Mouse (Mus musculus) ES-E14 (cell line): ENCODE data around the gene Tdrkh.

Source experiments
- CHD2 ChIP-seq: IDR thresholded peaks from 2 replicates; pipeline ENCODE4 v1.6.1; 2014; ENCODE audit warnings: mild to moderate bottlenecking, low read depth, low read length, inconsistent platforms
- HCFC1 ChIP-seq: IDR thresholded peaks from 2 replicates; pipeline ENCODE4 v1.6.1; 2012; ENCODE audit warnings: low read length, inconsistent platforms, borderline replicate concordance; ENCODE audit not compliant: insufficient read depth
- MAFK ChIP-seq: IDR thresholded peaks from 2 replicates; pipeline ENCODE4 v1.6.1; 2014; ENCODE audit warnings: mild to moderate bottlenecking, low read depth, low read length, inconsistent platforms; ENCODE audit not compliant: insufficient read depth
- ZC3H11A ChIP-seq: IDR thresholded peaks from 2 replicates; pipeline ENCODE4 v1.6.1; 2012; ENCODE audit warnings: low read depth, mild to moderate bottlenecking, inconsistent platforms, low read length, borderline replicate concordance
- ZNF384 ChIP-seq: IDR thresholded peaks from 2 replicates; pipeline ENCODE4 v1.6.1; 2012; ENCODE audit warnings: low read depth, low read length, inconsistent platforms

GRCm38 (mm10) chr3:94398217-94398616, 14.9 kb upstream of the Tdrkh start, which contains the start of gene Lingo4:
- no peak for TF ChIP-seq ZC3H11A
- TF ChIP-seq MAFK, result no peak
- no peak for TF ChIP-seq HCFC1
- no peak for TF ChIP-seq CHD2
- TF ChIP-seq ZNF384, result no peak
